Mouse (Mus musculus) urinary bladder, adult 2 months (tissue): ENCODE results near the gene Vmn2r107. TPM values are rescaled to one million over a fixed set of nuclear protein-coding genes. Genes with fewer than 3 reads are reported as not detected.

ENCODE experiments used
- DNase-seq: peaks from one replicate; pipeline ENCODE4 v3.0.0; 2022; ENCODE audit warnings: low spot score
- polyA plus RNA-seq: library from polyadenylated mRNA; depleted of rRNA; stranded (reverse); fragments of >200 nt; gene quantifications from 2 replicates; pipeline ENCODE4 v1.2.3, GENCODE M21; 2012; rRNA removed

Vmn2r107 gene
- not detected in 2 replicates for polyA plus RNA-seq

DNA sequence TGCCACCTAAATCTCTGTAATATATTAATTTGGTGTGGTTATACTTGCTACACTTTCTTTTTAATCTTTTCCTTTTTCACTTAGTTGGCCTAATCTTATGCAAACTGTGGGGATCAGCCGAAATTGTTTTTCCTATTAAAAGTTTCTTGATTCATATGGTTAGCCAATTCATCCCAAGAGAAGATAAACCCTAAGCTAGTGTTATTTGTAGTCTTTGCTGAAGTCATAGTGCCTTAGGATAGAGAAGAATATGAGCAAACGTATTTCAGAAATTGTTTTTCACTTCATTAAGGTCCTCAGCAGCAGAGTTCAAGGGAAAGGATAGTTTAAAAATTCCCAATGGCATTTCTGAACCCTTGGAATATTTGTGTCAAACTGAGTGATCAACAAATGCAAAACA is at the start of gene Vmn2r107:
Gene Vmn2r107, plus strand, starts transcription at position 301 of the 400 bp plus-strand sequence.
- DNase-seq: no peak

DNA sequence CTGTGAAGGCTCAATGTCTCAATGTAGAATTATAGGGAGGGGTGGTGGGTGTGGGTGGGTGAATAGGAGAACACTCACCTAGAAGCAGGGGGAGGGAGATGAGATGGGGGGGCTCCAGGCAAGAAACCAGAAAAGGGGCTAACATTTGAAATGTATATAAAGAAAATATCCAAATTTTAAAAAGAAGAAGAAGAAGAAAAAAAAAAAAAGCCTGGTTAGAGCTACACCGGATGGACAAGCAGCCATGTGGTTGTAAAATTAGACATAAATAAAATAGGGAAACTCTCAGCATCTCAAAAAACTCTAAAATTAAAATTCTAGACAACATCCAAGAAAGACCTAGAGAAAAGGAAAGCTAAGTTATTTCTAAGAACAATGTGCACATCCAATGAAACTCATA is 39.3 kb upstream of the Vmn2r107 start:
- DNase-seq: no peak

DNA sequence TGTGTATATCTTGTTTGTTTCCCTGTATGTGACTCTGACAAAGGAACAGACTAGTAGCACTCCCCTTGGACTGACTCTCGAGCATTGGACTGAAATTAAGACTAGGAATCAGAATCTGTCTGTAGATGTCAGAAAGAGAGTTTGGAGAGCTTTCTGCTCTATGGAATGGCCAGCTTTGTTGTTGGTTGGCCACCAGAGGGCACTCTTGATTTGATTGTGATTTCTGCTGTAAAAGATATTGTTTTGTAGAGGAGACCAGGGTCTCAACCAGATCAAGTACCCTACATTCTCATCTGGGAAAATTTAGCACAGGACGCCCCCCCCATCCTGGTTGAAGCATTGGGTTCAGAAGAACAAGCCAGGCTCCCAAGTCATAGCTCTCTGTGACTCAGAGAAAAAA is 54.1 kb downstream of the Vmn2r107 start:
- no peak for DNase-seq

DNA sequence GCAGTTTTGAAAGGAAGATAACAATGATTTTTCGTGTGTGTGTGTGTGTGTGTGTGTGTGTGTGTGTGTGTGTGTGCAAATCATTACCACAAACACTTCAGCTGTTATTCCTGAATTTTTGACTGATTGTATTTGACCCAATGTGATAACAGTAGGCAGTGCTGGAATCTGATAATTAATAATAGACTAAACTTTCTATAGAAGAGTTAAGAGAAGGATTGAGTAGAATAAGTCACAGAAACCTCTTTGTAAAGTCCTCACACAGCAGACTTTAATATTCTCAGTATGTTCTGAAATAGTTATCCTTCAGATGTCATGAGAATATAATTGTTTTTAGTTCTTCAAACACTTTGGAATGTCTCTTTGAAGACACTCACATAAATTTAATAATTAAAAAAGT is 68.8 kb downstream of the Vmn2r107 start, which contains the start of gene Vmn1r224:
Gene Vmn1r224, plus strand, starts transcription at position 301 of the 400 bp plus-strand sequence.
- no peak for DNase-seq

Other genes with a start within 250 kb of the Vmn2r107 start
- not detected in 2 replicates for gene Fpr-rs7, start 231.0 kb upstream of the Vmn2r107 start, polyA plus RNA-seq
- not detected in 2 replicates for gene Fpr-rs6, start 162.1 kb upstream of the Vmn2r107 start, polyA plus RNA-seq
- not detected in 2 replicates for gene Vmn2r105, start 110.2 kb upstream of the Vmn2r107 start, polyA plus RNA-seq
- not detected in 2 replicates for gene Vmn2r106, start 59.7 kb upstream of the Vmn2r107 start, polyA plus RNA-seq
- gene Vmn1r224, start 68.9 kb downstream of the Vmn2r107 start, polyA plus RNA-seq: not detected in 2 replicates
- gene Vmn2r108, start 136.1 kb downstream of the Vmn2r107 start, polyA plus RNA-seq: not detected in 2 replicates
- not detected in 2 replicates for gene Vmn1r225, start 152.9 kb downstream of the Vmn2r107 start, polyA plus RNA-seq
- not detected in 2 replicates for gene Vmn2r109, start 219.5 kb downstream of the Vmn2r107 start, polyA plus RNA-seq